Mouse (Mus musculus) retina, postnatal 7 days (tissue): ENCODE results near the gene Gm28308.

Experiments used
- DNase-seq: peaks from one replicate; pipeline ENCODE4 v3.0.0-alpha.2; 2012; ENCODE audit warnings: low read depth, low spot score

The Gm28308 gene

DNA sequence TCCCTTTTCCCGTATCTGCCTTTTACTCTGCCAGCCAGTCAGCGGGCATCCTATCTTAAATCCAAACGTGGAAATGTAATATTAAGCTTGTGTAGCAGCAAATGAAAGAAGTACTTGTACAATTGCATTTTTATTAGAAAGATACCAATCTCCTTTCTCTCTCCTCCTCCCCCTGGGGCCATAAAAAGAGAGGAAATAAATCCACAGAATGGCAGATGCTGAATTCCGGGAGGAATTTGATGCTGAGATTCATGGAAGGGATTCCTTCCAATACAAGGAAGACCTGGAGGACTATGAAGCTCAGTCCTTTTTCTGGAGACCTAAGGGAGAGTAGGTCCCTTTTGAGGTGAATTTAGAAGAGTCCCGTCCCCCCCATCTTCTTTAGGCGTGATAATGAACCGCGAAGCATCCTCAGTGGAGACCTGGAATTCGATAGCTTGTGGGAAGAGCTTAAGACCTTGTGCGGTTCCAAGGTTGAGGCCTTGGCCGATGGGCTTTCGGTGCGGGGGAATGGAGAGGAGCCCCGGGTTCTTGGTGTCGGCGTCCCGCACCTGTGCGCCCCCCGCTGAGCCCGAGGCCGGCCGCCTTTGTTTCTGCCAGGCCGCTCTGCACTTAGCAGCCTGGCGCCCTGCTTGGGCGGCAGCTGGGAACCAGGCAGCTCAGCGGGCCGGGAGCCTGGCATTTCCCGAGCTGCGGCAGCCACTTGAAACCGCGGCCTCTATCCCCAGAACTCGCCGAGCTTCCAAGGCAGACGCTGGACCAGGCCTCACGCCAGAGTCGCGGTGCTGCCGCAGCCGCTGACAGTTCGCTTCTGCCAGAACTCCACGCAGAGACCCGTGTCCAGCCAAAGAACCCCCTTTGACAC is 44.7 kb downstream of the Gm28308 start:
- DNase-seq, result no peak

DNA sequence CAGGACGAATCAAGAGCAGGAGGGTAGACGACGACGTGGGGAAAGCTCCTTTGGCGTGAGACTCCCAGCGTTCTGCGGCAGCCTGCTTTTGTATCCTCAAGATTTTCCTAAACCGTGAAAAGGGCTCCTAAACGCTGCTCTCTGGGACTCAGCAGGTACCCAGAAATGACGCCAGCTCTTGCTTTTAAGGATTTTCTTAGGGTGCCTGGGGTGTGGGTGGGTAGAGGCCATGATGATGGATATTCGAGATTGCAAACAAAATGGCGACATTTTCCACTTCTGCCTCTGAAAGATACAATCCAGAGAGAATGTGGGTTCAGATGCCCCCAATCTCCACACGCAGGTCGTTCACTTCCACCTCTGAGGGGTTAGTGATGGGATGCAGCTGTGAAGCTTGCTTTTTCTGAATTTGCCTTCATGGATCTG is 45.4 kb downstream of the Gm28308 start:
- DNase-seq, result no peak

DNA sequence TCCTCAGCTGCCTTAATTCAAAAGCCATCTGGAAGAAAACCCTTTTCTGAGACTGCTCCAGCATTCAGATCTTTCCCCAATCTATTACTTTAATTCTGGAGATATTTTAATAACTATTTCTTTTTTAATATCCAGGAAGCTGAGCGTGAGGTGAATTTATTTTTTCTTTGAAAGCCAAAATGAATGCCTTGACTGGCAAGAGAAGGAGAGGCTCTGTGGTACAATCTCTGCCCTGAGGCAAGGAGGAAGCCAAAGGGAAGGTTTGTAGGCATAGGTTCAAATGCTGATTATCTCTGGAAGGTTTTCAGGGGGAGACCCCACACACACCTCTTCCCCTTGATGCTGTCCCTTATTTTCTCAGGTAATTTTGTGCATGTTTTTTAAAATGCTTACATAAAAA is 46.0 kb downstream of the Gm28308 start:
- no peak for DNase-seq

DNA sequence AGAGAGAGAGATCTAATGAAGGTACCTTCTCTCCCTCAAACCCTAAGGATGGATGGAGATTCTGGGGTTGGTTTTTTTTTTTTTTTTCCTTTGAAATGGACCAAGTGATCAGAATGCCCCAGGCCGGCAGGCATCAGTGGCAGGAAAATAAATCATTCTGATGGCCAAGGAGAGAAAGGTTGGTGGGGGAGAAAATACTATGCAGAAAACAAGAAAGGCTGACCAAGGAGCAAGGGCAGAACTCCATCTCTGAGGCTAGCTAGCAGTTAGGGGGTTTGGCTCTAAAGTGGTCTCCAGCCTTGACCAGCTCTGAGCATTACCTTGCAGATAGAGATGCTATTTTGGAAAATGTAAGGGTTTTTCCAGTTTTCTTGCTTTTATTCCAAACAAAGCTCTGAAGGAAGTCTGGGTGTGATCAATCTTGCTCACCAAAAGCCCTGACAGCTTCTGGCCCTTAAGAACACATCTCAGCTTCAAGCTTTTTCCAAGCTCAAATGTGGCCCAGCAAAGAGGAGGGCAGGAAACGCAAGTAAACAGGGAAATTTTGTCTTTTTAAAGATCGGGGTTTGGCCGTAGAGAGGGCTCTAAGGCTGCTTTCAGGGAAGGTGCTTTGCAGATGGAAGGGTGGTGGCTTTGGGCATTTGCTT is 46.6 kb downstream of the Gm28308 start:
- DNase-seq, result no peak

DNA sequence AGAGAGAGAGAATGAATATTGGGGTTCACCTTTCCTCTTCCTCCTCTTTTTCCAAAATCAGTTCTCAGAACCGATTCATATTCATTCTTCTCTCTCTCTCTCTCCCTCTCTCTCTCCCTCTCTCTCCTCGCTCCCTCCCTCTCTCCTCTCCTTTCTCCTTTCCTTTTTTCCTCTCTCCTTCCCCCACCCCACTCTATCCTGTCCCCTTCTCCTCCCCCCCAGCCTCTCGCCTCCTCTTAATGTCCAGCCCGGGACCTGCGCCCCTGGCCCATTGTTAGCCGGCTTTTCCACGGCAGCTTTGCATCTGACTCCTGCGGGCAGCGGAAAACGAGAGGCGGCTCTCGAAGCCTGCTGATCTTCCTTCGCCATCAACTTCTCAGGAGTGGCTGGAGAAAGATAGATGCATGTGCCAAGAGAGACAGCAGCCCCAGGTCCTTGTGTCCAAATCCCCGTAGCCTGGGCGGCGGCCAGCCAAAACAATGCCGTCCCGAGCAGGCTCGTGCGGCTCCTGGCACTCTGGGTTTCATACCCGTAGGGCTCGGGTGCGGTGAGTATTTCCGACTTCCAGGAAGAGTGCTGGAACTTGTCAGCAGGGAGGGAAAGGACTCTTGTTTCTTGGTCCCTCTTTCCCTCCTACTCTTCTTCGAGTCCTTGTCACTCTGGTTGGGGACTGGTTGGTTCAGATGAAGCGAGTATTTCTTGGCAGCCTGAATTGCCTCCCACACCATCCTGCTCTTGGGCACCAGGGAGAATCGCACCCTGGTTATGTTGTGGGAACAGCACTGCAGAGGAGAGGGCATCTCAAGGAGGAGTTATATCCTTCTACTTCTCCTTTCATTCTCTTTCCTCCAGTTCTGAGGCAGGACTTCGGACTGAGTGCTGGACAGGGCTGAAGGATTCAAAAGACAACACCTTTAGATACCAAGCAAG is 47.4 kb downstream of the Gm28308 start:
- no peak for DNase-seq

DNA sequence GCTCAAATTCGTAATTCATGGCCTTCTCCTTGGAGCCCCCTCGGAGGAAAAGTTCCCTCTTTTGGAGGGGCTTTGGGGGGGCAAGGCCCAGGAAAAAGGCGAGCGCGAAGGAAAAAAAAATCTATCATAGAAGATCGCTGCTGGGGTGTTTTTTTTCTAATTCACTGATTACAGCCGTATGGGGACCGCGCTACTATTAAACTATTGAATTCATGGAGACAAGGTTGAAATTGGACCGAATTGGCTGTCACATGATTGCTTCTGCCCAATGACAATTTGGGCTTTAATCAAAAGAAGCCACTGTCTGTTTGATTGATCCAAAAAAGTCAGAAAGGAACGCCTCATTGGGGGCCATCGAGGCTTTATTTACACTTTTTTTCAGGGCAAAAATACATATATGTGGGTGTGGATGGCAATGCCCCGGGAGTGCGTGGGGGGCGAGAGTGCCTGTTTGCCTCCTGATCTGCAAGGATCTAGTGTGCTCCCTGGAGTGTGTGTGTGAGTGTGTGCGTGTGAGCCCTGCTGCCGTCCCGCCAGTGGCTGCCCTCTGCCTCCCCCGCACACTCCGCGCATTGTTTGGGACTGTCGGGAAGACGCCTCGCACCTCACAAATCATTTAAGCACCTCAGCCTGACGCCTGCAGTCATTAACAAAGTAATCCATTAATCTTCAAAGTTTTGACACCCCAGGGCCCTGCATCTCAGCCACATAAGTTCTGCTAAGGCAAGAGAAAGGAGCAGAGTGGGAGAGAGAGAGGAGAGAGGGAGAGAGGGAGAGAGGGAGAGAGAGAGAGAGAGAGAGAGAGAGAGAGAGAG is 48.3 kb downstream of the Gm28308 start, which contains the start of gene Hoxa2:
Hoxa2 (minus strand) TSS at position 206 of the 815 bp plus-strand sequence.
- DNase-seq, result no peak

DNA sequence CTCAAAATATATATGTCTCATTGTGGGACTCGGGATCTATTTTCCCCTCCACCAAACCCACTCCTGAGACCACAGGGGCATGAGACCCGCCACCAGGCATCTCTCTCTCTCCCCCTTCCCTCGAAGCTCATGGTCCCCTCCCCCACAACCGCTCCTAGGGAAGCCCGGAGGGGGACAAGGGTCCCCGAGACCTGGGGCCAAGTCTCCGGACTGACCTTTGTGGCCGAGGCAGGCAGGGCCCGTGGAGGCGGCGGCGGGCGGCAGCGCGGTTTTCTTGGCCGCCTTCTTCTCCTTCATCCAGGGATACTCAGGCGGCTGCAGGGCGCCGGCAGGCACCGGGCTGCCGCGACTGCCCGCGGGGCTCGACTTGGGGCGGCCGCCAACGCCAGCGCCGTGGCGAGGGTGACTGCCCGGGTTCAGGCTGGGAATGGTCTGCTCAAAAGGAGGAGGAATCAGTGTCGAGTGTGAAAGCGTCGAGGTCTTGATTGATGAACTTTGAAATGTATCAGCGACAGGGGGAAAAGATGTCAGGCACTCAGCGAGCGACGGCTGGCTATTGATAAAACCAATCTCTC is 49.0 kb downstream of the Gm28308 start:
- DNase-seq, result no peak

DNA sequence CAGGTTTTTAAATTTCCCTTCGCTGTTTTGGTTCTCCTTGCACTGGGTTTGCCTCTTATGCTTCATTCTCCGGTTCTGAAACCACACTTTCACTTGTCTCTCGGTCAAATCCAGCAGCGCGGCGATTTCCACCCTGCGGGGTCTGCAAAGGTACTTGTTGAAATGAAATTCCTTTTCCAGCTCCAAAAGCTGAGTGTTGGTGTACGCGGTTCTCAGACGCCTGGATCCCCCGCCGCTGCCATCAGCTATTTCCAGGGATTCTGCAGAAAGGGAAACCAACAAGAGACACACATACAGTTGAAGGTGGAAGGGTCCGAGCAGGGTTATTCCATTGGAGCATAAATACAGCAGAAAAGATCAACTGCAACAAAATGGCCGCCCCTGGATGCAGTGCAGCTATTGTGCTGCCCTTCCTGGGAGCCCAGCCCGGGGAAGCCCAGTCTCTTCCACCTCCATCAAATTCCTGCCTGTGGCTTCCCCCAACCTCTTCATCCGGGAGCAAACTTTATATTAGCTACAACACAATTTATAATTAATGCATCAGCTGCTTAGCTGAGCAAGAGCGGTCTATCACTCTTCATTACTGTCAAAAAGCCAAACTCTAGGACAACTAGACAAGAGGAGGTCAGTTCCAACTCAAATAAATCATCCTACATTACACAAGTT is 49.6 kb downstream of the Gm28308 start:
- DNase-seq, result no peak

DNA sequence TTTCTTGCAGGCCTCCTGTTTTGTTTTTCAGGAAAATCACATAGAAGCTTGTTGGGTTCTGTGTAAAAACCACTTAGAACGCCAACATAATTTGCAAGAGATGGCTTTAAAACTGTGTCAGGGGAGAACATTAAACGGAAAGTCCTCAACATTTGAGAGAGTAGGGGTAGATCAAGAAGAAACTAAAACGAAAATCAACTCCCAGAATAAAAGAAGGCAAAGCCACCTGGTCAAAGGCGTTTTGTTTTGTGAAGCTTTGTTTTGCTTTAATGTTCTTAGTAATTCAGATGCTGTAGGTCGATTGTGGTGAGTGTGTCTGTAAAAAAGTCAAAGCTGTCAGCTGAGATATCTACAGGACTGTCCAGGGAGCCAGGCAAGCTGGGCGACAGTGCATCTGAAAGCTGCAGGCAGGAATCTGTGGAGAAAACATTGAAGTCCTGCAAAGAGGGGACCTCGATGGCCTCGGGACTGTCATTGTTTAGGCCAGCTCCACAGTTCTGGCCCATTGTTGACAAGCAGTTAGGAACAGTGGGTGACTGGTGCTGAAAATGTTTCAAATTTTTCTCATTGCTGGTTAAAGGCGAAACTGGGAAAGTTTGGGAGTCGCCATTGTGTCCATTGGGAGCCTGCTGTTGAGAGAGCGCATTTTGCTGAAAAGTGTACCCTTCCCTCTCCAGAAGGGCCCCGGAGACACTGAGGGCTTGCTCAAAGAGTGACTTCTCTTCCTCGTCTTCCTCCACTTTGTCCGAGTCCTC is 50.4 kb downstream of the Gm28308 start:
- DNase-seq, result no peak

DNA sequence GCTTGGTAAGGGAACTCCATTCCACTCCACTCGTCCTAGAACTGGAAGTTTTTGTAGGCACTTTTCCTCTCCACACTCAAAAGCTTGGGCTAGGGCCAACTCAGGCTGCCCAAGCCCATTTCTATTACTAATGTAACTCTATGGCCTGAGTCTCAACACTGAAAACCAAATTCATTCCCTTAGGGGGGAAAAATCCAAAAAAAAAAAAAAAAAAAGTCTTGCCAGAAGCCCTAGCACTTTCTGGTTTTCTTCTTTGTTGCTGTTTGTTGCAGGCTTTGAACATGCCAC is 51.1 kb downstream of the Gm28308 start:
- DNase-seq, result no peak

DNA sequence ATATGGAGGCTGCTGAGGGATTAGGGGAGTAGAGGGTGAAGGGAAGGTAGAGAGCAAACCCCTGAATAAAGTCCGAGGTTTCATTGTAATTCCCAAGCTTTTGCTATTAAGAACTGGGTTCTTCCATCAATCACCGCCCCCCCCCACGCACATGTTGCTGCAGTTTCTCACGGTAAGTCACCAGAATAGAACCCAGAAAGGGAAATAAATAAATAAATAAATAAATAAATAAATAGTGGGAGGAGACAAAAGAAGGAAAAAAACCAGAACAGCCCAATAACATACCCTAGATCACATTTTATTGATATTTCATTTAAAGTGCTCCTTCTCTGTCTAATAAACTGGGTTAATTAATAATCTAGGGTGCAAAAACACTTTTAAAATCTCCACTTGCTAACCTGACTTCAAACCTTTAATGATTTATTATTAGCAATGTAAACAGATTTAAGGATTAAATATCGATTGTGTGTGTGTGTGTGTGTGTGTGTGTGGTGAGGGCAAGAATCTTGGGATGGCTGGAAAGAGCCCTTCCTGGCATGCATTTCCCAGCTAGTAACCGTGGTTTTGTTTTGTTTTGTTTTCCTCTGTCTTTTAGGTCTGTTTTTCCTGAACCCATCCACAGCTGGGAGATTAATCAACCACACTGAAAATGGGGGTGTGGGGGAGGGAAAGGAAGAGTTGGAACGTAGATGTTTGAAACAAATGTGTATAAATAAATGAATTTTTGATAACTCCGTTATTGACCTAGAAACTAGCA is 51.6 kb downstream of the Gm28308 start:
- no peak for DNase-seq

DNA sequence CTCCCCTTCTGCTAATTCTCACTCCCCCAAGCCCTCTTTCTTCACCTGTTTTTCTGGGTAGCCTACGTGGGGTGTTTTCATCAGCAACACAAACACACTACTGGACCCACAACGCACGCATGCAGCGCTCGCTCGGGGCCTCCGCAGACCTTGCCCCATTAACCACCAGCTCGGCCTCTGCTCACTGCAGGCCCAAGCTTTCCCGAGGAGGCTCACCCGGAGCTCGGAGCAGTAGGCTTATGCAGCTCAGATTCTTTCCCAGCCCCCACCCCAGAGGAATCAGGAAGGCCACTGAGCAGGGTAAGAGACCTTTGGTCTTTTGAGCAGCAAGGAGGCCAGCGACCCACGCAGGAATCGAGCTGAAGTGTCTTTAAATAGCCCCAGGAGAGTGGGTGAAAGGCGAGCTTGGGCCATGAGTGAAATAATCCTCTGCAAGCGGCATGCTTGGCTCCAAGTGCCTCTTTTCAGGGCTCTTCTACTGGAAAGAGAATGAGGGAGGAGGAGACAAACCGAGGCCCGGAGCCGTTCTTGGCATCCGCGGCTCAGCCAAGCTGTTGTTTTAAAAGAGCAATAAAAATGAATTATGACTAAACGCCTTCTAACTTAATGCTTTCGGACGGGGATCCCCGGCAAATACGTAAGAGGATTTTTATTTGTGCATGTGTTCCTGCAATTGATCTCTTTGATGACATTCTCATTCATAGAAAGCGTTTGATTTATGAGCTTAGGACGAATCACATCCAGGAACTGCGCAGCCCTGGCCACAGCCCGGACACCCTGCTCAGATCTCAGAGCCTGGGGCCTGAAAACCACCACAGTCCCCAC is 52.4 kb downstream of the Gm28308 start:
- no peak for DNase-seq

DNA sequence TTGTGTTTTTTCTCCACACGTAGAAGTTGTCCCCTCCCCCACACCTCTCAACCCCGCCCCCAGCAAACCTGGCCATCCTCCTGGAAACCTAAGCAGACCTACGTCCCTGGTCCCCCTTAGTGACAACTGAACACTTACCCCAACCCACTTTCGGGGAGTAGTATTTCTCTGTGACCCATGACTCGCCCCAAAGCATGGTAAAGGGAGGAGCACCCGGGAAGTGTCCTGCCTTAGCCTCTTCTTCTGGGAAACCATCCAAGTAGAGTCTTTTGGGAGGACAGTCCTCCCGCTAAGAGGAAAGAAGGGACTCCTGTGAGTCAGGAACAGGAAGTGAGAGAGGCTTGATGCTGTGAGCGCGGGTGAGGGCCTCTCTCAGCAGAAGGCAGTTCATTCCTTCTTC is 53.2 kb downstream of the Gm28308 start:
- DNase-seq, result no peak

DNA sequence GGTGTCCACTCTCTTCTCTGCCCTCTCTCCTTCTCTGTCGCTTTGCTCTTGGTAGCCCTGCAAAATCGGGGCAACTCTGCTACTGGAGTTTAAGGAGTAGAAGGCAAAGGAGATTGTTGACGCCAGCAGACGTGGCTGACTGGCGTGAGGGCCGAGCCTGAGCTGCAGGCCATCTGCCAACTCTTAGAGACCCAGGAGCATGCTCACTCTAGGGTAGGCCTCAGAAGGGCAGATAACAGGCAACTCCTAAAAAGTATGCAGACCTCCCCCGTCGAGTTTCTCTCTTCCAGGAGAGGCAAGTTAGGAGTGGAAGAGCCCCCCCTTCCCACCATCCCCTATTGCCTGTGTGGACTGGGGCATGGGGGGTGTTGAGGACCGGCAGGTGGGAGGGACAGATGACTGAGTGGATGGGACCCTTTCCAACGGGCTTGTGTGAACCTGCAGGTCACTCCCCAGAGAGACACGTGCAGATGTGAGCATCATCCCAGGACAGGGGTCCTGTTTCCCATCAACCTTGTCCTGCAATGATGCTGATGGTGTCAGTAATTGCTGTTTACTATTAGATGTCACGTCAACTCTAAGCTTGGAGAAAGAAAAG is 53.9 kb downstream of the Gm28308 start:
- DNase-seq, result no peak

DNA sequence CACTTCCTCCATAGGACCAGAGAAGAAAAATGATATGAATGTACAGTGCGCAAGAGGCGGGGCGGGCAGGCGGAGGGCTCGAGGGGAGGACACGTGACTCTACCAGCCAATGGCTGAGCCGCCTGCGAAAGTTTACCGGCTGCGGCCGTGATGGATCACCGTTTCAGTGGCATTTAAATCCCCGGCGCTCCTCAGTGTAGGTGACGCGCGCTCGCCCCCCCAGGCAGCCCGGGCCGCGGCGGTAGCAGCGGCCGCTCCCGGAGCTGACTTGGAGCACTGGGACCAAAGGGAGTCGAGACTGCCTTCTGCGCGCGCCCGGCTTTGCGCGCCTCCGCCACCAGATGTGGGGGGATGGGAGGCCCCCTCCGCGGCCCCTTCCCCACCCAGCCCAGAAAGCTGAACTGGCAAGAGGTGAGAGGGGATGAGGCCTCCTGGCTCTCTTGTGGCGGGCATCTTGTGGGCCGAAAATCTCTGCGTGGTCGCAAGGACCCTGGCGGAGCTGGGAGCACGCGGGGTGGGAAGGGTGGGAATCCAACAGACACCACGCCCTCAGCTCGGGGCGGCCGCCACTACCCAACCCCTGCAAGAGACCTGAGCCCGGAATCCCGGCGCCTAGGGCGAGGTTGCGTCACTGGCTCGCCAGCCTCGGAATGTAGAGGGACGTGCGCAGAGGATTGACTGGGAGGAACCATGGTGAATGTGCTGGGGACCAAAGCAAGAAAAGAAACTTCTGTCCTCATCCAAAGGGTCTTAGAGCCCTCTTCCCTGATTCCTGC is 54.7 kb downstream of the Gm28308 start, which contains the start of gene Hoxa1:
Hoxa1 (minus strand) TSS at position 42 of the 776 bp plus-strand sequence.
- DNase-seq, result no peak

DNA sequence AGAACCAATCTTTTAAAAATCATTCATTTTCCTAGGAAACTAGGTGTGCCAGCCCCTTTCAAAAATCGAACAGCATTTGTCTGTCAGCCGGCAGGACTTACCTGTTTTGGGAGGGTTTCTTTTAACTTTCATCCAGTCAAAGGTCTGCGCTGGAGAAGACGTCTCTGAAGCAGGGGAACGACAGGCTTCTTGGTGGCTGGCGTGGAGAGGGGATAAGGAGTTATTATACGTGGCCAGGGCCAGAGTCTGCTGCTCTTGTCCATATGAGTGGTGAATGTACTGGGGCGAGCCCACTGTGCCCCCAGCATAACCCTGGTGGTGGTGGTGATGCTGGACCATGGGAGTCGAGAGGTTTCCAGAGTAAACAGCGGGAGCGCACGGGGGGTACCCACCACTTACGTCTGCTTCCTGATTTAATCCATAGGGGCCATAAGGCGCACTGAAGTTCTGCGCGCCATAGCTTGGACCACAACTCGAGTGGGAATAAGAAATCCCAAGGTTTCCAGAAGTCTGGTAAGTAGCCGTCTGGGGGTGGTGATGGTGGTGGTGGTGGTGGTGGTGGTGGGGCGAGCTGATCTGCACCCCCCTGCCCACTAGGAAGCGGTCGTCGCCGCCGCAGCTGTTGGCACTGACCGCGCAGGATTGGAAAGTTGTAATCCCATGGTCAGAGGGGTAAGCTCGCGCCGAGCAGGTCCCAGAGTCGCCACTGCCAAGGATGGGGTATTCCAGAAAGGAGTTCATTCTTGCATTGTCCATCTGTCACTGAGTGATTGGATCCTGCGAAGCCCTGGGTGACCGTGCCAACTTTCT is 55.5 kb downstream of the Gm28308 start:
- no peak for DNase-seq
